Mouse (Mus musculus) C2C12 (cell line): ENCODE data around the gene Golga1.

Source experiments
- CEBPB ChIP-seq: IDR thresholded peaks from one replicate; pipeline ENCODE4 v1.6.1; 2011; ENCODE audit warnings: low read depth, mild to moderate bottlenecking, control low read depth, moderate library complexity
- CTCF ChIP-seq: IDR thresholded peaks from one replicate; pipeline ENCODE4 v1.5.1; 2011; ENCODE audit not compliant: control insufficient read depth, insufficient read depth, insufficient read length
- FOSL1 ChIP-seq: IDR thresholded peaks from one replicate; pipeline ENCODE4 v1.8.0; 2011; ENCODE audit warnings: mild to moderate bottlenecking, low read length; ENCODE audit not compliant: poor library complexity, insufficient read depth, severe bottlenecking
- MAX ChIP-seq: IDR thresholded peaks from one replicate; pipeline ENCODE4 v1.6.1; 2011; ENCODE audit warnings: mild to moderate bottlenecking, control low read depth
- MYOG ChIP-seq: IDR thresholded peaks from one replicate; pipeline ENCODE4 v1.6.1; 2011; ENCODE audit not compliant: control insufficient read depth, insufficient read length; ENCODE audit errors: extremely low read depth
- USF1 ChIP-seq: IDR thresholded peaks from one replicate; pipeline ENCODE4 v1.6.1; 2011; ENCODE audit warnings: low read depth, mild to moderate bottlenecking, control low read depth, moderate library complexity

DNA sequence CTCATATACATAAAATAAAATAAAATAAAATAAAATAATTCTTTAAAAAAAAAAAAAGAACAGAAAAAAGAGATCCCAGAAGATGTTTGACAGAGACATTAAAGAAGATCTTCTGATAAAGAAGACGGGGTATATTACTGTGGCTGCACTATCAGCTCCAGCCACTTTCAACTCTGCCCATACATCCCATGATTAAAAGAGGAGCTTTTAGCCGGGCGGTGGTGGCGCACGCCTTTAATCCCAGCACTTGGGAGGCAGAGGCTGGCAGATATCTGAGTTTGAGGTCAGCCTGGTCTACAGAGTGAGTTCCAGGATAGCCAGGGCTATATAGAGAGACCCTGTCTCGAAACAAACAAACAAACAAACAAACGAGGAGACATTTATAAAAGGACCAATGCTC lies 48.8 kb upstream of the Golga1 start:
- TF ChIP-seq CTCF, result no peak
- TF ChIP-seq CEBPB, result no peak
- no peak for TF ChIP-seq MAX
- TF ChIP-seq USF1, result no peak
- TF ChIP-seq MYOG, result no peak
- no peak for TF ChIP-seq FOSL1
